Mouse (Mus musculus): ENCODE results near the gene Kmo. TPM values are rescaled to one million over a fixed set of nuclear protein-coding genes. Genes with fewer than 3 reads are reported as not detected.

Gene Kmo
- total RNA-seq, 4 experiments from 2014 or later, result 1.1 TPM; not detected in 3

GRCm38 (mm10) chr1:175631721-175632221 is 11.6 kb downstream of the Kmo start:
- DNase-seq (ENCODE audit: low spot score in 2 of 2), result no peak

- no peak for DNase-seq (ENCODE audit: low spot score in 2 of 2)
Observed at GRCm38 (mm10) chr1:175632470-175632869, 12.3 kb downstream of the Kmo start.

DNA sequence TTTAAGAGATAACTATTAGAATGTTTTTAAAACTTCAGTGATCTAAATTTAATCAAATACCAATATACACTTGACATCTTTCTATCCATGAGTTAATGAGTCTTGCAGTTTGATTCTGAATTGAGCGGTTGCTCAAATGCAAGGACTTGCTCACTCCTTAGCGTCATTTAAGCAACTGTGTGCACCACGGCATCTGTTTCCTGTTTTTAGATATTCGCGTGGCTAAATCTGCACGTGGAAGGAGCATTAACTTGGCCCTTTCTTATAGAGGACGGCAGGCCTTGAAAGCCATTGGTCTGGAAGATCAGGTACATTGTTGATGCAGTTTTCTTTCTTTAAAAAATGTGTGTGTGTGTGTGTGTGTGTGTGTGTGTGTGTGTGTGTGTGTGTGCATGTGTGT is 17.5 kb downstream of the Kmo start:
- no peak for DNase-seq (ENCODE audit: low spot score in 2 of 2)

DNA sequence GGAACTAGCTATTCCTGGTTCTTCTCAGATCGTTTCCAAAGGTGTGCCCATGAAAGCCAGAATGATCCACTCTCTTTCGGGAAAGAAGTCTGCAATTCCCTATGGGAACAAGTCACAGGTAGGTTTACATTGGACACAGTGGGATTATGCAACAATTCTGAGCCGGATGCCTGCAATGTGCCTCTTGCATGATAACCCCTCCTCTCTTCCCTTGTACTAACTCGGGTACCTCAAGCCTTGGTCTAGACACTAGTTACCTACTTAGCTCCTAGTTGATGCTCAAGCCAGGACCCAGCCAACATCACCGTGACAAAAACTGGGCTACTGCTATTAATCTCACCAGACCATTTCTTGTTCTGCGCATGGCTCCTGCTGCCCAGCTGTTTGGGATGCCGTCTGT is 18.9 kb downstream of the Kmo start:
- DNase-seq (ENCODE audit: low spot score in 2 of 2), result no peak

GRCm38 (mm10) chr1:175640435-175641150 is 20.4 kb downstream of the Kmo start:
- no peak for DNase-seq (ENCODE audit: low spot score in 2 of 2)

GRCm38 (mm10) chr1:175643496-175644265 is 23.5 kb downstream of the Kmo start:
- no peak for DNase-seq (ENCODE audit: low spot score in 2 of 2)

- no peak for DNase-seq (ENCODE audit: low spot score in 2 of 2)
Observed at GRCm38 (mm10) chr1:175646952-175647351, 26.8 kb downstream of the Kmo start.

- DNase-seq (ENCODE audit: low spot score in 2 of 2), result no peak
Observed at GRCm38 (mm10) chr1:175648615-175649014, 28.4 kb downstream of the Kmo start.

DNA sequence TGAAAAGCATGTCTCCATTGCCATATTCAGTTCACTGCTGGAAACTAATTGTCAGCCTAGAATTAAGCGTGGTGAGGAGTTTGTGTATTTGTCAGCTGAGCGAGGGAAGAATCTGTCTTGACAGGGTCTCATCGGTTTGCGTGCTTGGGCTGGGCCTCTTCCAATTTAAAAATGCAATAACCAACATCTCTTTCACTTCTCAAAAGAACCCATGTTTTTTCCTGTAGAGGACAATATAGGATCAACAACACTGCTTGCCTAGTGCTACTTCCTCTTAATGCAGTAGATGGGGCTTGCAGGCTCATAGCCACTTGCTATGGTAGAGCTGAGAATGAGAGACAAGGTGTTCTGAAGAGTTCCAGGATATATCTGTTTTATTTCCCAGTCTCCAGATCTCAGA is 39.7 kb downstream of the Kmo start:
- DNase-seq (ENCODE audit: low spot score in 2 of 2), result no peak

- DNase-seq (ENCODE audit: low spot score in 2 of 2), result no peak
Observed at GRCm38 (mm10) chr1:175668666-175669405, 48.7 kb downstream of the Kmo start.

GRCm38 (mm10) chr1:175669456-175669855 is 49.3 kb downstream of the Kmo start:
- no peak for DNase-seq (ENCODE audit: low spot score in 2 of 2)

- DNase-seq (ENCODE audit: low spot score in 2 of 2), result no peak
Observed at GRCm38 (mm10) chr1:175670042-175670441, 49.9 kb downstream of the Kmo start.

DNA sequence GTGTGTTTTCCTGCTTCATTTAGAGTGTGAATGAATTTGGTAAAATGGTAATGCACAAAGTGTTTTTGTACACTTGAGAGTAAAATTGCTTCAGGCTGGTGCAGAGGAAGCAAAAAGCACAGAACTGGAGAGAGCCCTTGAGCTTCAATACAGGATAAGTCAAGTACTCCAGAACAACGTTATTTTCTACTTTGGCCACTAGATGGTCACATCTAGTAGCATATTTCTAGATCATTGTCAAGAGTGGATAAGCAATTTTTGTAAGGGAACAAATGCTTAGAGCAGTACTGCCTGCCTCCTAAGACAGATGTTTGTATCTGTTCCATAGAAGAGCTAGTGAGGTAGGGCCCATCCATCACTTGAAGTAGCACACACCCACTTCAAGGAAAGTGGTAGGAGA is 51.4 kb downstream of the Kmo start:
- DNase-seq (ENCODE audit: low spot score in 2 of 2), result no peak

DNA sequence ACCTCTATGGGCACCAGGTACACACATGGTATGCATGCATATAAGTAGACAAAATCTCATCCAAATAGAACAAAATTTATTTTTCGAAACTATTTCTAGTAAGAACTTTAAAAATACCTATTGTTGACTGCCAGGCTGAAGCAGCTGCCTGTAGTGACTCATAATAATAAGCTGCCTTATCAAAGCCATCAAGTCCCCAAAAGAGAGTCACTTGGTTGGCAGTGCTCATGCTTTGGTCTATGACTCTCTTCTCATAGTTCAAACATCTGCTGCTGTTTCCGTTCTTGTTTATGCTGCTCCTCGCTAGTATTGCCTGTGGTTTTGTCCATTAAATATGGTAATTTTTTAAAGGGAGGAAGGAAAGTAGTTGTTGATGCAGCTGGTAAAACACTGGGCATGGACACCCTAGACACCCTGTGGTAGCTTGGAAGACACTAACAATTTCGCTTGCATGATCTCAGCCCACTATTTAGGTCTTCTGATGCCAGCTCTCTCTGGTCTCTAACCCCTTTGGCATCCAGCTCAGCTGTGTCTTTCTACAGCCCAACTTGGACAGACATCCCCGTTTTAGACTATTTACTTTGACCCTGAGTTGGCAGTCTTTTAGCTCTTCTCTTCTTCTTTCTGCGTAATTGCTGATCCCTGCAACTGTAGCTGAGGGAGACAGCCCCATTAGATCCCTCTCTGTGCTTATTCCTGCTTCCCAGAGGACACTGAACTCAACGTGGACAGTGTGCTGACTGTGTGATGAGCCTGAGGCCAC is 53.6 kb downstream of the Kmo start:
- DNase-seq (ENCODE audit: low spot score in 2 of 2), result no peak

DNA sequence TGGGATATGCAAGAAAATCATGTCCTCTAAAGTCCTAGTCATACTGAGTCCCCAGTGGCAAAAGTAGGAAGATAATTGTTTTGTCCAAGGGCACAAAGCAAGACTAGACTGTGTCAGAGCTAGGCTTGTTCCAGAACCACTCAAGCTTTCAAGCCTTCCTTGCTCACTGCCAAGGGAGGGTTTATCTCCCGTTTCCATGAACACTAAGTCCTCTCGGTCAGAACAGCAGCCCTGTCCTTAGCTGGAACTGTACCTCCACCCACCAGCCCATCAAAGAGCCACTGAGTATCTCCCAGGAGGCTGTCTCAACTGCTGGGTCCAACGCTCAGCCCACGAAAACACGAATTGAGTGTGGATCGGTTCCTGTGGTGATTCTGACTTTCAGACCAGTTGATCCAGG is 54.9 kb downstream of the Kmo start:
- no peak for DNase-seq (ENCODE audit: low spot score in 2 of 2)

DNA sequence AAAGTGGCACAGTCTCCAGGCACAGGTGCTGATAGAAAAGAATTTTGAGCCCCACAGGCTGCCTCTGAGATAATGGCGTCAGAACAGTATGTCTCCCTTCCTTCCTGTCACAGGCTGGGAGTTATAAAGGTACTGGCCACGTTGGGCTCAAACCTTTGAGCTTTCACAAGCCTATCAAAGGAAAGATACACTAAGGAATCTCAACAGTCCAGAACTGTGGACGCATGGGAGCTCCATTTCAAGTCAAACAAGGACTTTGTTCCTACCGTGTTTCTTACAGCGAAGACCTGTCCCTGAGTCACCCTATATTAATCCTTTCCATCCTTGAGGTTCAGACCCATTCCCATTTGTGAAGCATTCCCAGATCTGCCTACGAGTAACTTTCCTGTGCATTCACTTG is 57.3 kb downstream of the Kmo start:
- DNase-seq (ENCODE audit: low spot score in 2 of 2), result no peak

- no peak for DNase-seq (ENCODE audit: low spot score in 2 of 2)
Observed at GRCm38 (mm10) chr1:175680995-175681394, 60.8 kb downstream of the Kmo start.

- no peak for DNase-seq (ENCODE audit: low spot score in 2 of 2)
Observed at GRCm38 (mm10) chr1:175691686-175692245, 71.6 kb downstream of the Kmo start.

DNA sequence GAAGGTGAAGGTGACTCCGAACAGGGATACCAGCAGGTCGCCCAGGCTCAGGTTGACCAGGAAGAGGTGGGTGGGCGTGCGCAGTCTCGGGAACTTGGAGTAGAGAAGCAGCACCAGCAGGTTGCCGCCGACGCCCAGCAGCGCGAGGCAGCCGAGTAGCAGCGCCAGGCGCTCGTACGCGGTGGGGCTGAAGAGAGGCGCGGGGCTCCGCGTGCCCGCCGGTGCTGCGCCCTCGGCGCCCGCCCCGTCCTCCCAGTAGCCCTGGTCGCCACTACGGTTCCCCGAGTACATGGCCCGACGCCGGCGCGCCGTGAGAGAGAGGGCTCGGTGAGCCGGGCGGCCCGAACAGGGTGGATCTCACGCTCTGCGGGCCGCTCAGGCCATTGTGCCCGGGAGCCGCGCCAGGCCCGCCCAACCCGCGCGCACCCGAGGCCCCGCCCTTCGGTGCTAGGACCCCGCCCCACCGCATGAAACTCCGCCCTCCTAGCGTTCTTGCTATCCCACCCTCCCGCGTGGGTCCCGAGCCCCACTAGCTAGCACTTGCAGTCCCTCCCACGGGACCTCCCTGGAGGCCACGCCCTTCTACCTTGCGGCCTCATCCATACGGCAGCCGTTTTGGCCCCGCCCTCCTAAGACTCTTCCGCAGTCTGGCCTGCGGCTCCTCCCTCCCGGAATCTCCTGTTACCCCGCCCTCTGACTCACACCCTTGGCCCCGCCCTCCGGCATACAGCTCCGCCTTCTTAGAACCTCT is 72.2 kb downstream of the Kmo start, which contains the start of the genes Opn3 and Chml:
Opn3 (minus strand) TSS at position 531 of the 751 bp plus-strand sequence.
Chml (minus strand) TSS at position 656 of the 751 bp plus-strand sequence.
- peak; percentile 90 to 99 for DNase-seq (ENCODE audit: low spot score in 2 of 2)

DNA sequence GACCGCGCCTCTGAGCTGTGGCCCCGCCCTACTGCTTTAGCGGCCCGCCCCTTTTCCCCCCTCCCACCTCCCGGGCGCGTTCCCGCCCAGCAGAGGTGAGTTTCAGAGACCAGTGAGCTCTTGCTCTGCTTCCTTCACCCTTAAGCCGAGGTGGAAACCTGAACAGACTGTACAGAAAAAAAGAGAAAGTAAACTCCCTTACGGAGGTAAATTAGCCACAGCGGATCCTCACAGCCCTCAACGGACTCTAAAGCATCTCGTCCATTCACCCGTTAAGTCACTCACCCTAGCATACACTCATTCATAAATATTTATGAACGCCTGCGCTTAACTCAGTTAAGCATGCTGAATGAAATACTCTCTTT is 72.8 kb downstream of the Kmo start:
- no peak for DNase-seq (ENCODE audit: low spot score in 2 of 2)
